Mouse (Mus musculus) brain, embryonic 14.5 days (tissue): ENCODE measurements around the gene Vpreb2.

ENCODE experiments used
- CTCF ChIP-seq: fragments of 200-500 bp; IDR thresholded peaks from 2 replicates; pipeline ENCODE4 v1.5.1; 2012; ENCODE audit warnings: inconsistent platforms, mild to moderate bottlenecking, moderate library complexity, borderline replicate concordance; ENCODE audit not compliant: insufficient read depth, insufficient read length; ENCODE audit errors: extremely low read depth
- POLR2A ChIP-seq: fragments of 200-500 bp; IDR thresholded peaks from 2 replicates; pipeline ENCODE4 v1.6.1; 2012; ENCODE audit warnings: mild to moderate bottlenecking, inconsistent platforms, borderline replicate concordance; ENCODE audit not compliant: poor library complexity, insufficient read depth, insufficient read length, severe bottlenecking; ENCODE audit errors: extremely low read depth

DNA sequence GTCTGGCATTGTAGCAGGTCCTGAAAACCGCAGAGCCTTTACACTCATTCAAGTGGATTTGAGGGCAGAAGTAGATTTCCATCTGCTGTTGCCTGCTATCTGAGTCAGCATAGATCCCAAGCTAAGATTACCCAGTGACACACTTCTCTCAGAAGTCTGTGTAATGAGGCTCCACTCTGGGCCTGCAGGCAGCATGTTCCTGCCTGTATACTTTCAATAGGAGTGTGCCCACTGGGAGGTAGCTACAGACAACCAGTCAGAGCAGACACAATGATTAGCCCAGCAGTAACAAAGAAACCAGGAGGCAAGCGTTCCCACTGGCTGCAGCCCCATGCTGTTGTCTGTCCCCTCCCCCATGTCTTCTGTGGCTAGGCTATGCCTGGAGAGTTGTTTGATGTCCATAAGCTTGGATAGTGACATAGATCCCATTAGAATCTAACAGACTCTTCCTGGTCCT lies 30.8 kb upstream of the Vpreb2 start:
- TF ChIP-seq POLR2A = no peak
- no peak for TF ChIP-seq CTCF
